Mouse (Mus musculus) testis, adult 2 months (tissue): ENCODE results near the gene Golga4. TPM values are rescaled to one million over a fixed set of nuclear protein-coding genes. Genes with fewer than 3 reads are reported as not detected.
"Not testable (repeated sequence)": the region's sequence is repeated elsewhere in the genome, so short reads cannot be mapped to it uniquely, and the experiment has no call there.

ENCODE experiments used
- H3K27ac ChIP-seq: fragments of 200-500 bp; 2 replicates; pipeline ENCODE4 v1.5.1; 2012; ENCODE audit warnings: low read depth, low read length; ENCODE audit not compliant: control insufficient read depth, insufficient read depth
- H3K27me3 ChIP-seq: fragments of 200-500 bp; 2 replicates; pipeline ENCODE4 v1.6.1; 2012; ENCODE audit warnings: mild to moderate bottlenecking, low read length, moderate library complexity; ENCODE audit not compliant: control insufficient read depth, insufficient read depth
- H3K36me3 ChIP-seq: fragments of 200-500 bp; 2 replicates; pipeline ENCODE4 v1.6.1; 2012; ENCODE audit warnings: mild to moderate bottlenecking, low read length; ENCODE audit not compliant: control insufficient read depth, insufficient read depth
- H3K4me1 ChIP-seq: fragments of 200-500 bp; 2 replicates; pipeline ENCODE4 v1.6.1; 2012; ENCODE audit warnings: low read length; ENCODE audit not compliant: control insufficient read depth, insufficient read depth
- H3K4me3 ChIP-seq: fragments of 200-500 bp; 2 replicates; pipeline ENCODE4 v1.5.1; 2012; ENCODE audit warnings: low read depth, mild to moderate bottlenecking, low read length, moderate library complexity, mixed read lengths; ENCODE audit not compliant: control insufficient read depth
- CTCF ChIP-seq: fragments of 200-500 bp; IDR thresholded peaks from 2 replicates; pipeline ENCODE4 v1.5.1; 2012; ENCODE audit warnings: low read depth, mild to moderate bottlenecking, inconsistent platforms, low read length, moderate library complexity; ENCODE audit not compliant: control insufficient read depth, insufficient read depth, insufficient replicate concordance
- POLR2A ChIP-seq: fragments of 200-500 bp; IDR thresholded peaks from 2 replicates; pipeline ENCODE4 v1.6.1; 2012; ENCODE audit warnings: low read depth, mild to moderate bottlenecking, inconsistent platforms, low read length, moderate library complexity; ENCODE audit not compliant: control insufficient read depth
- polyA plus RNA-seq: library from polyadenylated mRNA; depleted of rRNA; stranded (reverse); fragments of >200 nt; gene quantifications from 2 replicates; pipeline ENCODE4 v1.2.3, GENCODE M21; 2012

The Golga4 gene
- polyA plus RNA-seq, 1 experiment: 41.0 TPM

GRCm38 (mm10) chr9:118589249-118589648 is 83.2 kb downstream of the Golga4 start:
- H3K36me3 ChIP-seq: no peaks in the 10 kb centered on the region
- peaks cover 3% of the 10 kb centered on the region for H3K4me1 ChIP-seq
- H3K27me3 ChIP-seq: no peaks in the 10 kb centered on the region
- no peak overlapping the region for H3K4me3 ChIP-seq
- H3K27ac ChIP-seq: no peak overlapping the region; the same call in 1 of the 2 replicates
- TF ChIP-seq CTCF (peak; percentile 35; the same call in 1 of the 2 replicates), POLR2A (no peak)

GRCm38 (mm10) chr9:118590230-118590629 is 84.2 kb downstream of the Golga4 start:
- H3K27me3 ChIP-seq: no peaks in the 10 kb centered on the region
- TF ChIP-seq CTCF (no peak), POLR2A (no peak)
- H3K4me3 ChIP-seq: no peak overlapping the region
- H3K36me3 ChIP-seq: no peaks in the 10 kb centered on the region
- H3K4me1 ChIP-seq: peaks cover 3% of the 10 kb centered on the region
- peak overlapping the region; percentile 39; the same call in 1 of the 2 replicates for H3K27ac ChIP-seq

DNA sequence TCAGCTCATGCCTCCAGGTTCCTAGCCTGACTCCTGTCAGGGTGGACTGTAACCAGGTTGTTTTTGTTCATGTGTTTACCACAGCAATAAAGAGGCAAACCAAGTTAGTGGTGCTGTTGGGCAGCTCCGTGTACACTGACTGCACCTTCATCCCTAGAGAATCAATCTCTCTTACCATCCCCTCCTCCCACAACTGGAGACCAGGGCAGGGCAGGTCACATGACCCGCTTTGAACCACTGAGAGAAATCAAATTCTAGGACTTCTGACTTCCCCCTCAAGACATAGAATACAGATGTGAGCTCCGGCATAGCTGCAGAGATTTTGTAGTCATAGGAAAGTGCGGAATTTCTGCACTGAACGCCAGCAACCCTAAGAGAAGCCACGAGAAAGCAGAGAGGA is 85.6 kb downstream of the Golga4 start:
- Histone ChIP-seq H3K27ac (no peak overlapping the region), H3K36me3 (no peaks in the 10 kb centered on the region), H3K27me3 (no peaks in the 10 kb centered on the region), H3K4me1 (peaks cover 3% of the 10 kb centered on the region), H3K4me3 (no peak overlapping the region)
- TF ChIP-seq CTCF (no peak), POLR2A (no peak)

- Histone ChIP-seq H3K4me1 (peaks cover 3% of the 10 kb centered on the region), H3K27ac (no peak overlapping the region), H3K4me3 (no peak overlapping the region), H3K27me3 (no peaks in the 10 kb centered on the region), H3K36me3 (no peaks in the 10 kb centered on the region)
- TF ChIP-seq POLR2A: no peak
- no peak for TF ChIP-seq CTCF
Measured at GRCm38 (mm10) chr9:118592585-118593249, 86.7 kb downstream of the Golga4 start.

- Histone ChIP-seq H3K36me3 (no peaks in the 10 kb centered on the region), H3K4me3 (no peak overlapping the region), H3K4me1 (peaks cover 3% of the 10 kb centered on the region), H3K27ac (no peak overlapping the region), H3K27me3 (no peaks in the 10 kb centered on the region)
- TF ChIP-seq CTCF: no peak
- TF ChIP-seq POLR2A: no peak
Measured at GRCm38 (mm10) chr9:118593443-118593842, 87.4 kb downstream of the Golga4 start.

DNA sequence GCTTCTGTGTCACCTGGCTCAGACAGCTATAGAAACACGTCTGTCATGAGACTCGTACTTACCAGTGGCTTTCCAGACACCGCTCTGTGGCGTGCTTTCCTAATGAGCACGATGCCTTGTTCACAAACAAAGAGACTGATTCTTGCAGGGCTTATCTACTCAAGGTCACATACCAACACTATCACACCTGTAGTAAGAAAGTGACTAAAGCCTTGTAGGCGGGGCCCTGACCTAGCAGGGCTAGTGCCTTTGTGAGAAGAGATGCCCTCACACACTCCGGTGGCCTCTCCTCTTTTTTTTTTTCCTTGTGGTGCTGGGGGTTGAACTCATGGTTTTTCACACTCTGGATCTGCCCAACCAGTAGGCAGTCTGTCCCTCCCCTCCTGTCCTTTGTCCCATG is 90.7 kb downstream of the Golga4 start:
- TF ChIP-seq CTCF (no peak), POLR2A (no peak)
- Histone ChIP-seq H3K36me3 (no peaks in the 10 kb centered on the region), H3K4me1 (peaks cover 3% of the 10 kb centered on the region), H3K27me3 (no peaks in the 10 kb centered on the region), H3K27ac (no peak overlapping the region), H3K4me3 (no peak overlapping the region)

DNA sequence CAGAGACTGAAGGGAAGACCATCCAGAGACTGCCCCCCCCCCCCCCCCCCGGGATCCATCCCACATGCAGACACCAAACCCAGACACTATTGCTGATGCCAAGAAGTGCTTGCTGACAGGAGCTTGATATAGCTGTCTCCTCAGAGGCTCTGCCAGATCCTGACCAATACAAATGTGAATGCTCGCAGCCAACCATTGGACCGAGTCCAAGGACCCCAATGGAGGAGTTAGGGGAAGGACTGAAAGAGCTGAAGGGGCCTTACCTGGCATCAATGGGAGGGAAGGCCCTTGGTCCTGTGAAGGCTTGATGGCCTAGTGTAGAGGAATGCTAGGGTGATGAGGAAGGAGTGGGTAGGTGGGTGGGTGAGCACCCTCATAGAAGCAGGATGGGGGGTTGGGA is 94.3 kb downstream of the Golga4 start:
- not testable (repeated sequence) for H3K27ac ChIP-seq, H3K36me3 ChIP-seq, H3K4me1 ChIP-seq, H3K27me3 ChIP-seq, H3K4me3 ChIP-seq

DNA sequence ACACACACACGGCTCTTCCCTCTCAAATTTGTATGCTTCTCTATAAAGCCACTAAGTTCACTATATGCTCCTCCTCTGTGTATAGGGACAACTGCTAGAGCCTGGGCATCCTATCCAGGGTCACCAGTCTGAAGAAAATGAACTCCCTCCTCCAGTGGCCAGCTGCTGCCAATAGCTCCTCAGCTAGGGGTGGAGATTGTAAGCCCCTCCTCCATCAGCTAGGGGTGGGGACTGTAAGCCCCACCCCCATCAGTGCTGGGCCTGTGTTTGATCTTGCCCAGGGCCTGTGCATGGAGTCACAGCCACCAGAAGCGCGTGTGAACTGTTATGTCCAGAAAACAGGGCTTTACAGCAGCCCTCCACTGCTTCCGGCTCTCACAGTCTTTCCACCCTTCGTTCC is 96.5 kb downstream of the Golga4 start:
- no peaks in the 10 kb centered on the region for H3K36me3 ChIP-seq
- no peak overlapping the region for H3K27ac ChIP-seq
- TF ChIP-seq CTCF (no peak), POLR2A (no peak)
- H3K4me3 ChIP-seq: no peak overlapping the region
- 0 out of 2 replicates have a peak, but pooled peaks cover 2% of the 10 kb centered on the region for H3K27me3 ChIP-seq
- peaks cover 6% of the 10 kb centered on the region for H3K4me1 ChIP-seq
